Mouse (Mus musculus) A20 (cell line): ENCODE measurements at regions not wholly inside any gene's neighbourhood (a gene's known extent, or its start where the extent isn't known, plus 50 kb on each side); places are given as distances from the start of the nearest gene placed in this dataset.
A peak's percentile ranks its signal among the peaks of the same experiment; 100 is the strongest.

Source experiments
- DNase-seq: peaks from one replicate; pipeline ENCODE4 v3.0.0-alpha.2; 2011; ENCODE audit warnings: low read depth, low spot score

DNA sequence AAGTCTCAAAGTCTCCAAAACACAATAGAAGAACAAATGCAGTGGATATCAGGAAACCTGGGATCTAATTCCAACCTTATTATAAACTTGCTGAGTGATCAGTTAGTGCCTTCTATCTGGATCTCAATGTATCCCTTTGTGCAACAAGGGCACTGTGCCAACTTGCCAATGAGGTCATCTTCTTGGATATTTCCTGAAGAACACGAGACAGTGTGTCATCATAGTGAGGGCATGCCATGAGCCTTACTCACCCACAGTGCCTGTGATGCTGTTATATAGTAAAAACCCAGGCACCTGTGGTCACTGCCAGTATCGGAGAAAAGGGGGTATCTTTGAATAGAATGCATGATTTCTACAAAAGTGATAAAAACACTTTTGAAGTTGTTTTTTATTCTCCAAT is 60.2 kb upstream of the Cd34 start:
- DNase-seq, result no peak

DNA sequence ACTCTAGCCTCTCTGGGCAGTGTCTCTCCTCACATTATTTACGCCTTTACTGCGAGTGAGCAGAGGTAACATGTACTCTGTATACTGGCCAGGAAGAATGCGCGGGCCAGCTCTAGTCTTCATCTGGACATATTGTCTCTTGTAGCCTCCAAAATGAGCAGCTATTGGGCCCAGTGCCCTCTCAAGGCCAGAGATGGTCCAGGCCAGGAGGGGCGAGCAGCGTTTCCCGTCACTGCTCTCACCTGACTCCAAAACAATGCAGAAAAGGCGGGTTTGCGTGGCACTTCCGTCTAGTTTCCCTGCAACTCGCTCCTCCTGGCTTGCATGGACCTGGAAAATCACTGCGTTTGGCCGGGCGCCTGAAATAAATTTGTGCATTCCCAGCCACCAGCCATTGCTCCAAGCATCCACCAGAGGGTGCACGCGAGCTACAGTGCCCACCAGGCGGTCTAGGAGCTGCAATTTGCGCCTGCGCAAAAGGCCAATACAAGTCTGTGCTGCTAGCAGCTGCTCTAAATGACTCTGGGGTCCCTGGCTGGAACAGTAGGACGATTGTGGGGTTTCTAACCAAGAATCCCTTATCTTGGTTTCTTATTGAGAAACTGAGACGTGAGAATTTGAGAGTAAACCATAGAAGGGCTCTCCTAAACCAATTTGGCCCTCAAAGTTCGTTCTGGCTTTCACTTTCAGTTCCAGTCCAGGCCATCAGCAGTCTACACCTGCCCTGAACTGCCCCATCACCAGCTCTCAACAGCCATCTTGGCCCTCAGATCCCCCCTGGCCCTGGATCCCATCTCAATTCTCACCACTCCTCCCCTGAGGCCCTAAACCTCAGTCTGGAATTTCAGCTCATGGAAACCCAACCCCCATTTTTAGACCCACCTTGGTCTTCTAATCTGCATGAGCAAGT is 59.0 kb upstream of the Cd34 start:
- peak; percentile 93 for DNase-seq

DNA sequence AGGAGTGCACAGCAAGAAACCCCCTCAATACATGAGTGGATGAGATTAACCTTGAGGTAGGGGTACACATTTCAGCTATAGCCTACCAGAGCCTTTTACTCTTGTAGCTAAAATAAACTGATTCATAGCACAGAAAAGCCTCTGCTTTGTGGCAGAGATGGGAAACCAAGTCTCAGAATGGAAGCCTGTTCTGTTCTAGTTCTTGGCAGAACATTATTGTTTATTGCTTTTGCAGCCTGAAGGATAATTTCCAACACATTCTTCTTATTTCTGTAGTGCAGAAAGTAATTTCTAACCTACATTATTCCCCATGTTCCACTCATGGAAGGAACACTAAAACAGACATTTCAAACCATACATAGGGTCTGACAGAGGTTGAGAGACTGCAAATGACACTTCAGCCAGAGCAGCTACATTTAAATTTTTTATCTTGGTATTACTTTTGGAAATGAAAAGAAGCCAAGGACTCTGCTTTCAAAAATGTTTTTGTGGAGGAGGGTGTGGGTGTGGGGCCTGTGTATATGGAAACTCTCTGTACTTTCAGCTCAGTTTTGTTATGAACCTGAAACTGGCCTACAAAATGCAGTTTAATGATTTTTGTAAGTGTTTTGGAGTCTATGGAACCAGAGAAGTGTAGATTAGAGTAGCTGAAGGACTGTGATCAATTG is 56.9 kb upstream of the Cd34 start:
- no peak for DNase-seq

DNA sequence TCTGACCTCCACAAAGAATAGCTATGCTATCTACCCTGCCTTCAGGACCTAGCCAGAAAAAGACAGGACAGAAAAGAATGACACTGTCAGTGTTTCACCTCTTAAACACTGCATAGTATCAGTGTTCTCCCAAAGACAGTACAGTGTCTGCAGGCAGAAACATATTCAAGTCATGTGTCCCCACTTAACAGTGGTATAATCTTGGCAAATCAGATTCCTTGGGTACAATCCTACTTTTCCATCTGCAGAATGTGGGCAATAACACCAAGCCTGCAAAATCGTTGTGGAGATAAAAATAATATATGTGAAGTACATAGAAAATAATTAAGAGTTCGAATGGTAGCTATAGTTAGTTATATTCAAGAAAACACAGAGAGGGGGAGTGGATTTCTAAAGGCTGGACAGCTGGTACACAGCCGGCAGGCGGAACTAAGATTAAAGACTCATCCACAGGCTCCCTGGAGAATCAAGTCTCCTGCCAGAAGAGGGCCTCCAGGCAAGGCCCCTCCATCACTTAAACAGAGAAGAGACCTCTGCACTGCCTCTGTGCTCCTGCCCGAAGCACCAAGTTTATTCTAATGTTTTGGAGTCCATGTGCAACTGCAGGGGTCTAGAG is 53.4 kb upstream of the Cd34 start:
- no peak for DNase-seq

DNA sequence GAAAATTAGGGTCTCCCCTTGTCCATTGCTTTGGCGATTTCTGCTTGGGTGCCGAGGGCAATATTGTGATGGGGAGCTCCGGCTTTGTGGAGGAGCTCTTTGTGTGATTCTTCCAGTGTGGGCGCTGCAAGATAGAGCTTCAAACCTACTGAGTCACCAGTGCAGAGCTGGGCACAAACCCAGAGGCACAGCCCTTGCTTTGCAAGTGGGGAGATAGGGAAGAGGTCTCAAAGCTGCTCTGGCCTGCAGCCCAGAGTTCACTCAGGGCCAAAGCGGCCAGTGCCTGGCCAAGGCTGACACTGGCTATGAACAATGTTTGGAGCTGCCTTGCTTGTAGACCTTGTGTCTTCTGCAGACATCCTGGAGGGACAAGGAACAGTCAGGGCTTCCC is 52.9 kb upstream of the Cd34 start:
- no peak for DNase-seq
